Mouse (Mus musculus): ENCODE results near the gene Fam208b. TPM values are rescaled to one million over a fixed set of nuclear protein-coding genes. Genes with fewer than 3 reads are reported as not detected.
"Not testable (repeated sequence)": the region's sequence is repeated elsewhere in the genome, so short reads cannot be mapped to it uniquely, and the experiment has no call there.

Gene Fam208b
- polyA plus RNA-seq, 1 experiment = 0.02 TPM

- TF ChIP-seq TAL1 (IDR thresholded peaks at IDR 0.05; ENCODE audit: low read length) = no peak
- no peak for TF ChIP-seq GATA1 (IDR thresholded peaks at IDR 0.05; ENCODE audit: low read length)
- Histone ChIP-seq H3K27me3 (ENCODE audit: control insufficient read depth) (no peaks in the 10 kb centered on the region), H3K4me3 (replicated peaks) (no peak overlapping the region), H3K36me3 (ENCODE audit: control insufficient read depth) (peaks cover 29% of the 10 kb centered on the region), H3K9me3 (ENCODE audit: control insufficient read depth, low read length) (no peaks in the 10 kb centered on the region), H3K4me1 (ENCODE audit: control insufficient read depth) (peaks cover 35% of the 10 kb centered on the region)
These were observed 69.6 kb downstream of the Fam208b start for GRCm38 (mm10) chr13:3541159-3541782.

- Histone ChIP-seq H3K9me3 (ENCODE audit: control insufficient read depth, low read length) (no peaks in the 10 kb centered on the region), H3K4me1 (ENCODE audit: control insufficient read depth) (peaks cover 35% of the 10 kb centered on the region), H3K36me3 (ENCODE audit: control insufficient read depth) (peaks cover 18% of the 10 kb centered on the region), H3K4me3 (replicated peaks) (peak overlapping the region; percentile 89), H3K27me3 (ENCODE audit: control insufficient read depth) (no peaks in the 10 kb centered on the region)
- TF ChIP-seq TAL1 (IDR thresholded peaks at IDR 0.05; ENCODE audit: low read length) (no peak), GATA1 (IDR thresholded peaks at IDR 0.05; ENCODE audit: low read length) (no peak)
These were observed 70.7 kb downstream of the Fam208b start for GRCm38 (mm10) chr13:3540166-3540565.

GRCm38 (mm10) chr13:3538969-3539562, 71.8 kb downstream of the Fam208b start:
- H3K27me3 ChIP-seq (ENCODE audit: control insufficient read depth) = no peaks in the 10 kb centered on the region
- H3K4me1 ChIP-seq (ENCODE audit: control insufficient read depth) = peaks cover 35% of the 10 kb centered on the region
- no peaks in the 10 kb centered on the region for H3K9me3 ChIP-seq (ENCODE audit: control insufficient read depth, low read length)
- peaks cover 13% of the 10 kb centered on the region for H3K36me3 ChIP-seq (ENCODE audit: control insufficient read depth)
- H3K4me3 ChIP-seq (replicated peaks) = peak overlapping the region; percentile 89
- no peak for TF ChIP-seq GATA1 (IDR thresholded peaks at IDR 0.05; ENCODE audit: low read length)
- no peak for TF ChIP-seq TAL1 (IDR thresholded peaks at IDR 0.05; ENCODE audit: low read length)

GRCm38 (mm10) chr13:3538223-3538968, 72.5 kb downstream of the Fam208b start:
- peaks cover 35% of the 10 kb centered on the region for H3K4me1 ChIP-seq (ENCODE audit: control insufficient read depth)
- H3K36me3 ChIP-seq (ENCODE audit: control insufficient read depth) = peaks cover 11% of the 10 kb centered on the region
- peak overlapping the region; percentile 89 for H3K4me3 ChIP-seq (replicated peaks)
- H3K27me3 ChIP-seq (ENCODE audit: control insufficient read depth) = no peaks in the 10 kb centered on the region
- no peaks in the 10 kb centered on the region for H3K9me3 ChIP-seq (ENCODE audit: control insufficient read depth, low read length)
- TF ChIP-seq GATA1 (IDR thresholded peaks at IDR 0.05; ENCODE audit: low read length) (no peak), TAL1 (IDR thresholded peaks at IDR 0.05; ENCODE audit: low read length) (no peak)

GRCm38 (mm10) chr13:3537594-3538222, 73.2 kb downstream of the Fam208b start, which contains the start of gene Gdi2:
Gene Gdi2 (plus strand): TSS chr13:3538063.
- Histone ChIP-seq H3K4me3 (replicated peaks) (peak within 1 kb of the TSS; percentile 89), H3K9me3 (ENCODE audit: control insufficient read depth, low read length) (no peaks in the 10 kb centered on the region), H3K36me3 (ENCODE audit: control insufficient read depth) (peaks cover 7% of the 10 kb centered on the region), H3K4me1 (ENCODE audit: control insufficient read depth) (peaks cover 35% of the 10 kb centered on the region), H3K27me3 (ENCODE audit: control insufficient read depth) (no peaks in the 10 kb centered on the region)
- TF ChIP-seq TAL1 (IDR thresholded peaks at IDR 0.05; ENCODE audit: low read length) = no peak
- no peak for TF ChIP-seq GATA1 (IDR thresholded peaks at IDR 0.05; ENCODE audit: low read length)

GRCm38 (mm10) chr13:3534146-3534545, 76.8 kb downstream of the Fam208b start:
- Histone ChIP-seq H3K9me3 (ENCODE audit: control insufficient read depth, low read length) (no peaks in the 10 kb centered on the region), H3K36me3 (ENCODE audit: control insufficient read depth) (no peaks in the 10 kb centered on the region), H3K4me3 (replicated peaks) (no peak overlapping the region), H3K4me1 (ENCODE audit: control insufficient read depth) (peaks cover 24% of the 10 kb centered on the region), H3K27me3 (ENCODE audit: control insufficient read depth) (no peaks in the 10 kb centered on the region)
- TF ChIP-seq GATA1 (IDR thresholded peaks at IDR 0.05; ENCODE audit: low read length) (no peak), TAL1 (IDR thresholded peaks at IDR 0.05; ENCODE audit: low read length) (no peak)

GRCm38 (mm10) chr13:3532451-3532850, 78.5 kb downstream of the Fam208b start:
- Histone ChIP-seq H3K9me3 (ENCODE audit: control insufficient read depth, low read length) (no peaks in the 10 kb centered on the region), H3K27me3 (ENCODE audit: control insufficient read depth) (no peaks in the 10 kb centered on the region), H3K4me3 (replicated peaks) (no peak overlapping the region), H3K36me3 (ENCODE audit: control insufficient read depth) (no peaks in the 10 kb centered on the region), H3K4me1 (ENCODE audit: control insufficient read depth) (peaks cover 19% of the 10 kb centered on the region)
- no peak for TF ChIP-seq GATA1 (IDR thresholded peaks at IDR 0.05; ENCODE audit: low read length)
- TF ChIP-seq TAL1 (IDR thresholded peaks at IDR 0.05; ENCODE audit: low read length) = no peak

GRCm38 (mm10) chr13:3531692-3532320, 79.1 kb downstream of the Fam208b start:
- no peaks in the 10 kb centered on the region for H3K27me3 ChIP-seq (ENCODE audit: control insufficient read depth)

GRCm38 (mm10) chr13:3531176-3531575, 79.7 kb downstream of the Fam208b start:
- H3K4me3 ChIP-seq (replicated peaks); H3K36me3 ChIP-seq (ENCODE audit: control insufficient read depth); H3K9me3 ChIP-seq (ENCODE audit: control insufficient read depth, low read length); H3K27me3 ChIP-seq (ENCODE audit: control insufficient read depth): not testable (repeated sequence)
- peaks cover 10% of the 10 kb centered on the region for H3K4me1 ChIP-seq (ENCODE audit: control insufficient read depth)

More at GRCm38 (mm10) chr13:3531692-3532320, 79.1 kb downstream of the Fam208b start:
- Histone ChIP-seq H3K4me3 (replicated peaks) (no peak overlapping the region), H3K36me3 (ENCODE audit: control insufficient read depth) (no peaks in the 10 kb centered on the region), H3K4me1 (ENCODE audit: control insufficient read depth) (peaks cover 12% of the 10 kb centered on the region), H3K9me3 (ENCODE audit: control insufficient read depth, low read length) (no peaks in the 10 kb centered on the region)
- TF ChIP-seq GATA1 (IDR thresholded peaks at IDR 0.05; ENCODE audit: low read length) = no peak

All from erythroblast, embryonic 14.5 days (primary cell).